In the genomic region with DNA sequence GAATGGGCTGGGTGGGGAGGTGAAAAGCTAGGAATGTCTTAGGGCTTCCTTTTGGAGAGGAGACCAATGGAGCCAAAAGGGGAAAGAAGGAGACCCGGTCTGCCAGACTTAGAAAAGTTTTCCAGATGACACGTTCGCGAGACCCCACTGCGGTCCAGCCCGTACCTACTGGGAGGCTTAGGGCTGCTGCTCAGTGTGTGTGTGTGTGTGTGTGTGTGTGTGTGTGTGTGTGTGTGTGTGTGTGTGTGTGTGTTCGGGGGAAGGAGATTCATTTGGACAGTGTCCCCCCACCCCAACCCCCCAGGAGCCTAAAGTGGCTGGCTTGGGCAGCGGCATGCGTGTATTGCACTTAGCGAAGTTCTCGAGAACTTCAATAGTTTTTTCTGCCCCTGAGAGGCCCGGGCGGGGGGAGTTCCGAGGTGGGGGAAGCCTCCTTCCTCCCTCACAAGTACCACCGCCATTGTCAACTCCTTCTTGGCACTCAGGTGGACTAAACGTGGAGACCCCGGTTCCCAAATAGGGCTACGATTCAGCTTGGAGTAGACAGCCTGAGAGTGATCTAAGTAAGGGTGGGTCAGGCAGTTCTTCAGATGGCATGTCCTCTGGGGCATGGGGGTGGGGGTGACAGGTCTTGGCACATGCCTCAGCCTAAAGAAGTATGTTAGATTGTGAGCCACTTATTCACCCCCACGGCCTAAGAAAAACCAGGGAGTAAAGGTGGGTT, we compare ENCODE assay signal across 8 mouse cellular contexts. TPM values are rescaled to one million over a fixed set of nuclear protein-coding genes. Genes with fewer than 3 reads are reported as not detected.
DNase-seq lines count a peak whose midpoint lies in the region; ATAC-seq and TF ChIP-seq lines count a peak whose summit lies in the region.

No protein-coding gene starts in this region.

- no peaks in the 10 kb centered on the region; the same call in 1 of the 2 replicates for H3K27me3 ChIP-seq in thymus, adult 2 months (ENCODE audit: control insufficient read depth, insufficient read depth, low read length)
- H3K27me3 ChIP-seq in forebrain, postnatal 0 days (ENCODE audit: insufficient read depth, low read length) = peaks cover 10% of the 10 kb centered on the region; the same call in 1 of the 2 replicates
- peaks cover 25% of the 10 kb centered on the region for H3K27me3 ChIP-seq in hindbrain, embryonic 12.5 days
- H3K27me3 ChIP-seq in liver, embryonic 12.5 days (replicated peaks) = peaks cover 42% of the 10 kb centered on the region
- no peaks in the 10 kb centered on the region for H3K27me3 ChIP-seq in myocyte (ENCODE audit: control insufficient read depth, insufficient read depth, insufficient read length)

- WGBS in thymus, adult 2 months = 4% methylated on average over 19 of the region's 19 CpGs
- under 1% methylated on average over 19 of the region's 19 CpGs for WGBS in forebrain, postnatal 0 days
- under 1% methylated on average over 18 of the region's 19 CpGs for WGBS in hindbrain, embryonic 12.5 days
- under 1% methylated on average over 18 of the region's 19 CpGs for WGBS in liver, embryonic 12.5 days (ENCODE audit: insufficient replicate concordance)

- no peak overlapping the region for H3K27ac ChIP-seq in thymus, adult 2 months (ENCODE audit: control insufficient read depth, insufficient read depth, low read length)
- H3K27ac ChIP-seq in forebrain, postnatal 0 days (ENCODE audit: low read depth, low read length) = 0 out of 2 replicates have a peak overlapping the region, but pooled peaks have one; percentile 17
- no peak overlapping the region for H3K27ac ChIP-seq in hindbrain, embryonic 12.5 days
- no peak overlapping the region for H3K27ac ChIP-seq in liver, embryonic 12.5 days

- H3K9ac ChIP-seq in forebrain, postnatal 0 days = peak overlapping the region; percentile 54
- peak overlapping the region; percentile 59 for H3K9ac ChIP-seq in hindbrain, embryonic 12.5 days
- no peak overlapping the region for H3K9ac ChIP-seq in liver, embryonic 12.5 days

- H3K4me1 ChIP-seq in thymus, adult 2 months (replicated peaks; ENCODE audit: control insufficient read depth, insufficient read depth, low read length) = no peaks in the 10 kb centered on the region
- peaks cover 7% of the 10 kb centered on the region; the same call in 1 of the 2 replicates for H3K4me1 ChIP-seq in forebrain, postnatal 0 days (ENCODE audit: insufficient read depth)
- peaks cover 22% of the 10 kb centered on the region for H3K4me1 ChIP-seq in hindbrain, embryonic 12.5 days
- H3K4me1 ChIP-seq in liver, embryonic 12.5 days = 0 out of 2 replicates have a peak, but pooled peaks cover 7% of the 10 kb centered on the region

- no peak overlapping the region; the same call in none of the 2 replicates for H3K4me3 ChIP-seq in thymus, adult 2 months (ENCODE audit: control insufficient read depth, insufficient read depth, low read length)
- H3K4me3 ChIP-seq in forebrain, postnatal 0 days (ENCODE audit: low read depth, low read length) = peak overlapping the region; percentile 48
- H3K4me3 ChIP-seq in hindbrain, embryonic 12.5 days = peak overlapping the region; percentile 40
- peak overlapping the region; percentile 44 for H3K4me3 ChIP-seq in liver, embryonic 12.5 days
- peak overlapping the region; percentile 68 for H3K4me3 ChIP-seq in myocyte

- peak; percentile 19 for ATAC-seq in forebrain, postnatal 0 days
- ATAC-seq in hindbrain, embryonic 12.5 days (ENCODE audit: low FRiP score) = peak; percentile 44
- no peak for ATAC-seq in liver, embryonic 12.5 days

- peak overlapping the region; percentile 77 for H3K4me2 ChIP-seq in forebrain, postnatal 0 days (ENCODE audit: low read depth)
- peak overlapping the region; percentile 90 for H3K4me2 ChIP-seq in hindbrain, embryonic 12.5 days (replicated peaks)
- H3K4me2 ChIP-seq in liver, embryonic 12.5 days = peak overlapping the region; percentile 66
- peak overlapping the region; percentile 97 for H3K4me2 ChIP-seq in myocyte (ENCODE audit: low read depth)

- H3K36me3 ChIP-seq in thymus, adult 2 months (ENCODE audit: control insufficient read depth, insufficient read depth, low read length) = no peaks in the 10 kb centered on the region
- no peaks in the 10 kb centered on the region for H3K36me3 ChIP-seq in forebrain, postnatal 0 days (ENCODE audit: insufficient read depth)
- H3K36me3 ChIP-seq in hindbrain, embryonic 12.5 days = no peaks in the 10 kb centered on the region
- H3K36me3 ChIP-seq in liver, embryonic 12.5 days = no peaks in the 10 kb centered on the region
- H3K36me3 ChIP-seq in myocyte (ENCODE audit: control insufficient read depth, insufficient read depth) = no peaks in the 10 kb centered on the region

- TF ChIP-seq POLR2A in thymus, adult 2 months (IDR thresholded peaks at IDR 0.05; ENCODE audit: control insufficient read depth, extremely low read depth, insufficient read depth, low read length, poor library complexity) = no peak
- TF ChIP-seq POLR2A in myocyte (IDR thresholded peaks at IDR 0.05; ENCODE audit: insufficient read length, low read depth) = peak; percentile 20

- H3K79me2 ChIP-seq in myocyte (ENCODE audit: control insufficient read depth, insufficient read depth) = peaks cover 28% of the 10 kb centered on the region

- DNase-seq in thymus, postnatal 4 days = peak; percentile 15
- no peak for DNase-seq in thymus, adult 2 months
- no peak for DNase-seq in forebrain, postnatal 0 days
- no peak for DNase-seq in left cerebral cortex, adult 18-20 months (ENCODE audit: low spot score in 2 of 2)
- DNase-seq in left cerebral cortex, adult 9 months (ENCODE audit: low spot score in 2 of 2) = no peak

- H3ac ChIP-seq in myocyte (ENCODE audit: control insufficient read depth, insufficient read length) = peak overlapping the region; percentile 1

- H3K9me3 ChIP-seq in forebrain, postnatal 0 days (ENCODE audit: low read length) = no peaks in the 10 kb centered on the region
- no peaks in the 10 kb centered on the region for H3K9me3 ChIP-seq in hindbrain, embryonic 12.5 days (replicated peaks)
- no peaks in the 10 kb centered on the region for H3K9me3 ChIP-seq in liver, embryonic 12.5 days (replicated peaks)

- no peak for TF ChIP-seq CTCF in thymus, adult 2 months (IDR thresholded peaks at IDR 0.05; ENCODE audit: borderline replicate concordance, control insufficient read depth, extremely low read depth, insufficient read depth, low read length, poor library complexity)
- TF ChIP-seq CTCF in forebrain, postnatal 0 days (IDR thresholded peaks at IDR 0.05; ENCODE audit: low read depth) = no peak

TF ChIP-seq in myocyte, 11 proteins besides CTCF, POLR2A, EP300 and RAD21:
- TF ChIP-seq MAX (IDR thresholded peaks at IDR 0.05; ENCODE audit: low read depth) = no peak
- no peak for TF ChIP-seq E2F4 (IDR thresholded peaks at IDR 0.05; ENCODE audit: insufficient read depth)
- no peak for TF ChIP-seq CEBPB (IDR thresholded peaks at IDR 0.05; ENCODE audit: insufficient read depth, poor library complexity, severe bottlenecking)
- TF ChIP-seq REST (IDR thresholded peaks at IDR 0.05; ENCODE audit: insufficient read depth, insufficient read length) = no peak
- TF ChIP-seq USF1 (IDR thresholded peaks at IDR 0.05; ENCODE audit: low read depth) = no peak
- no peak for TF ChIP-seq POLR2AphosphoS2 (IDR thresholded peaks at IDR 0.05; ENCODE audit: insufficient read length, low read depth)
TF ChIP-seq in myocyte: peak in this region for 0.

RNA-seq across cellular contexts. Expression of a gene that starts 0.6 kb away (rescaled TPM):
- polyA plus RNA-seq in thymus, adult 2 months (2012; rRNA removed) = 84.7 and 114 TPM in 2 replicates
- 42.4 and 47.0 TPM in 2 replicates for total RNA-seq in forebrain, postnatal 0 days (2014; rRNA removed)
- 32.8 and 38.4 TPM in 2 replicates for polyA plus RNA-seq in forebrain, postnatal 0 days (2015; fragmentation: Nextera tagmentation; extraction: Ambion mirVana)
- 15.3 and 17.3 TPM in 2 replicates for polyA plus RNA-seq in hindbrain, embryonic 12.5 days (2016; fragmentation: Nextera tagmentation; extraction: Ambion mirVana)
- 4.1 and 4.5 TPM in 2 replicates for polyA plus RNA-seq in liver, embryonic 12.5 days (2016; fragmentation: Nextera tagmentation; extraction: Ambion mirVana)
- polyA plus RNA-seq in myocyte (2012; fragmentation: generic; extraction: Trizol) = 64.7 TPM
- total RNA-seq in left cerebral cortex, adult 18-20 months (2021) = 10 to 100 TPM; 17.4 to 19.3 TPM

RNA-seq across cellular contexts. Expression of a gene that starts 25.8 kb away (rescaled TPM):
- 9.1 and 11.4 TPM in 2 replicates for polyA plus RNA-seq in thymus, adult 2 months (2012; rRNA removed)
- total RNA-seq in forebrain, postnatal 0 days (2014; rRNA removed) = 15.8 and 18.7 TPM in 2 replicates
- polyA plus RNA-seq in forebrain, postnatal 0 days (2015; fragmentation: Nextera tagmentation; extraction: Ambion mirVana) = 16.7 and 20.7 TPM in 2 replicates
- polyA plus RNA-seq in hindbrain, embryonic 12.5 days (2016; fragmentation: Nextera tagmentation; extraction: Ambion mirVana) = 8.4 and 8.5 TPM in 2 replicates
- 3.2 TPM in 2 replicates for polyA plus RNA-seq in liver, embryonic 12.5 days (2016; fragmentation: Nextera tagmentation; extraction: Ambion mirVana)
- polyA plus RNA-seq in myocyte (2012; fragmentation: generic; extraction: Trizol) = 2.9 TPM
- total RNA-seq in left cerebral cortex, adult 18-20 months (2021) = 10 to 100 TPM; 32.2 to 36.7 TPM
